Mouse (Mus musculus) bone marrow, adult 2 months (tissue): Measurements from ENCODE around the gene Psmc6.

ENCODE experiments used
- CTCF ChIP-seq: fragments of 200-500 bp; IDR thresholded peaks from 2 replicates; pipeline ENCODE4 v1.5.1; 2011; ENCODE audit warnings: low read length, control low read depth; ENCODE audit not compliant: control insufficient read depth, insufficient read depth
- POLR2A ChIP-seq: fragments of 200-500 bp; IDR thresholded peaks from 2 replicates; pipeline ENCODE4 v1.6.1; 2011; ENCODE audit warnings: low read depth, mild to moderate bottlenecking, control low read depth, low read length, borderline replicate concordance; ENCODE audit not compliant: control insufficient read depth

- TF ChIP-seq CTCF, result no peak
- no peak for TF ChIP-seq POLR2A
Observed at GRCm38 (mm10) chr14:45291608-45292007, 38.0 kb upstream of the Psmc6 start.
